Mouse (Mus musculus): Measurements from ENCODE around the gene Crygd. TPM values are rescaled to one million over a fixed set of nuclear protein-coding genes. Genes with fewer than 3 reads are reported as not detected.
"Not testable (repeated sequence)": the region's sequence is repeated elsewhere in the genome, so short reads cannot be mapped to it uniquely, and the experiment has no call there.

The Crygd gene
- polyA plus RNA-seq, 1 experiment from 2014 or later: not detected

DNA sequence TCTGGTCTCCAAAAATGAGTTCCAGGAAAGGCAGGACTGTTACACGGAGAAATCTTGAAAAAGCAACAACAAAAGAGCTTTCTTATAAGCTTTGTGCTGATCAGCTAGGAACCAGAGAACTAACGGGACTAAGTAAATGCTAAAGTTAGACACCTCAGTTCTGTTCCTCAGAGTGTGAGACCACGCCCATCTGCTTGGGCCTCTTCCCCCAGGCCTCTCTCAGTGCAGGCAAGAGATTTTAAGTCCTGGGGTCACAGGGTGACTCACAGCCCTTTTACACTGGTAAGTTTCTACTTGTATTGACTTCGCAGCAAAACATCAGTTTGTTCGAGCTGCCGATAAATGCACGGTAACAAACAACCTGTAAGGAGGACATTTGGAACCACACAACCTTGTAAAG lies 11.6 kb downstream of the Crygd start:
- no peak for ATAC-seq (ENCODE audit: low read depth)
- 63% methylated on average over 7 of the region's 7 CpGs for WGBS (ENCODE audit: insufficient replicate concordance)

DNA sequence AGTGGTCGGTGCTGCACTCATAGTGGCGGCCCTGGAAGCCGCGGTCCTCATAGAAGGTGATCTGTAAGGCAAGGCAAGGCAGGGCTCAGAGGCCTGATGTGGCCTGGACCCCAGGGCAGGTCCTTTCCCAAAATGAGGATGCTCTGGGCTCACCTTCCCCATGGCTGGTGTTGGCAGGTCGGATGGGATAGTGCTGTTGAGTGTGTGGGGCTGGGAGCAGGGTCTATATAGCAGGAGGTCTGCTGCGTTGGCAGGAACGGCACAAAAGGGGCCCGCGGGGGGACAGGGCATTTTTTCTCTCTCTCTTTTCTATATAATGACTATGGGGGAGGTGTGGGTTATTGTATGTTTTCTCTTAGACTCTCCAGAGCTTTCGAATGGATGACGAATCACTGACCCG lies 12.3 kb downstream of the Crygd start, which contains the start of gene Cryge:
Gene Cryge (minus strand): TSS at position 198 of the 400 bp plus-strand sequence.
- H3K9ac ChIP-seq (ENCODE audit: low read depth, low read length); H3K4me2 ChIP-seq (ENCODE audit: low read depth, low read length); H3K36me3 ChIP-seq (ENCODE audit: control insufficient read depth, insufficient read depth); H3K4me3 ChIP-seq (ENCODE audit: low read depth, low read length); ATAC-seq (ENCODE audit: low read depth); H3K27me3 ChIP-seq (ENCODE audit: control insufficient read depth, insufficient read depth, low read depth, low read length); H3K27ac ChIP-seq (ENCODE audit: low read length); H3K4me1 ChIP-seq (ENCODE audit: control insufficient read depth, low read depth, low read length); H3K9me3 ChIP-seq (replicated peaks; ENCODE audit: control insufficient read depth, low read length): not testable (repeated sequence)
- WGBS (ENCODE audit: insufficient replicate concordance): 74% methylated on average over 10 of the region's 12 CpGs

More for the DNA sequence above, 11.6 kb downstream of the Crygd start:
- H3K9me3 ChIP-seq (replicated peaks; ENCODE audit: control insufficient read depth, low read length): no peaks in the 10 kb centered on the region
- no peaks in the 10 kb centered on the region for H3K36me3 ChIP-seq (ENCODE audit: control insufficient read depth, insufficient read depth)
- H3K4me2 ChIP-seq (ENCODE audit: low read depth, low read length): no peak overlapping the region
- no peak overlapping the region for H3K9ac ChIP-seq (ENCODE audit: low read depth, low read length)
- no peak overlapping the region for H3K27ac ChIP-seq (ENCODE audit: low read length)
- H3K4me1 ChIP-seq (ENCODE audit: control insufficient read depth, low read depth, low read length): no peaks in the 10 kb centered on the region
- H3K27me3 ChIP-seq (ENCODE audit: control insufficient read depth, insufficient read depth, low read depth, low read length): no peaks in the 10 kb centered on the region
- no peak overlapping the region for H3K4me3 ChIP-seq (ENCODE audit: low read depth, low read length)

DNA sequence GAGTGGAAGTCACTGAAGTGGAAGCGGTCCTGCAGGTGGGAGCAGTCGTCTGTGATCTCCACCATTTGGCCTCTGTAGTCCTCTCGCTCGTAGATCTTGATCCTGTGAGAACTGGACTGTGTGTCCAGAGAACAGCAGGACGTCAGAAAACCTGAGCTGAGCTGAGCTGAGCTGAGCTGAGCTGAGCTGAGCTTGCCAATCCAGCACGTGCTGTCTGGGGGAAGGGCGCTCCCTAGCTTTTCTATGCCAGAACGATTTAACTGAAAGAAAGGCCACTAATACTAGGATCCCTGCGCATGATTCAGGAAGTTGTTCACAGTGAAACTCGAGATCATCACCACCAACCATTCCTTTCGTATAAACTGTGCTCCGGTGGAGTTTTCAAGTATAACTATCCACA lies 14.5 kb downstream of the Crygd start:
- H3K36me3 ChIP-seq (ENCODE audit: control insufficient read depth, insufficient read depth): no peaks in the 10 kb centered on the region
- WGBS (ENCODE audit: insufficient replicate concordance): 58% methylated on average over 12 of the region's 12 CpGs
- H3K27ac ChIP-seq (ENCODE audit: low read length): no peak overlapping the region
- no peak overlapping the region for H3K4me3 ChIP-seq (ENCODE audit: low read depth, low read length)
- no peak overlapping the region for H3K4me2 ChIP-seq (ENCODE audit: low read depth, low read length)
- H3K9ac ChIP-seq (ENCODE audit: low read depth, low read length): no peak overlapping the region
- no peaks in the 10 kb centered on the region for H3K27me3 ChIP-seq (ENCODE audit: control insufficient read depth, insufficient read depth, low read depth, low read length)
- H3K4me1 ChIP-seq (ENCODE audit: control insufficient read depth, low read depth, low read length): no peaks in the 10 kb centered on the region
- no peak for ATAC-seq (ENCODE audit: low read depth)
- no peaks in the 10 kb centered on the region for H3K9me3 ChIP-seq (replicated peaks; ENCODE audit: control insufficient read depth, low read length)

DNA sequence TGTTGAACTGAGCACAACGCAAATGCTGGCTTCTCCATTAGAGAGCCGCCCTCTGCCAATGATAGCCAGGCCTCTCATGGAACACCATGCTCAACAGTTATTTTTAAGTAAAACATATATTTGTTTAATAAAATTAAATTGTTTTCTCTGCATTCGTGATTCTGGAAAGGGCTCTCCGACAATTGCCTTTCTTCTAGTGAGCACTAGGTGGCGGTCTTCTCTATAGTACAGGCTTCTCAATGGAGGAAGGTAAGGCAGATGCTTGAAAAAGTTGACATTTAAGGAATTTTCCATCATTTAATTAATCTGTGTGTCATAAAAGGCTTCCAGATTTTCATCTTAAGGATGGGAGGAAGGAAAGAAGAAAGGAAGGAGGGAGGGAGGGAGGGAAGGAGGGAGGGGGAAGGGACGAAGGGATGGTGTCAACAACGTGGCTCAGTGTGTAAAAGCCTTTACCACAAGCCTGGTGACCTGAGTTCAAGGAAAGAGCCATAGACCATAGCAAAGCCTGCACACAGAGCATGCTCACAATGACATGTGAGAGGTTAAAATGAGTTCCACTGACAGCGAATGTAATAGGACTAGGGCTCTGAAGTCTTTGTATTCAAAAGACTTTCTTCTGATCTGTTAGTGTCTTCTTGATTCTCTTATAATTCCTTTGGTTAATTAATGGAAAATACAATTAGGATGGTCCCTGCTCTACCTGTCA lies 16.7 kb downstream of the Crygd start:
- Histone ChIP-seq H3K4me2 (ENCODE audit: low read depth, low read length) (no peak overlapping the region), H3K9ac (ENCODE audit: low read depth, low read length) (no peak overlapping the region), H3K27me3 (ENCODE audit: control insufficient read depth, insufficient read depth, low read depth, low read length) (no peaks in the 10 kb centered on the region), H3K27ac (ENCODE audit: low read length) (no peak overlapping the region), H3K4me1 (ENCODE audit: control insufficient read depth, low read depth, low read length) (no peaks in the 10 kb centered on the region), H3K36me3 (ENCODE audit: control insufficient read depth, insufficient read depth) (no peaks in the 10 kb centered on the region), H3K4me3 (ENCODE audit: low read depth, low read length) (no peak overlapping the region), H3K9me3 (replicated peaks; ENCODE audit: control insufficient read depth, low read length) (no peaks in the 10 kb centered on the region)
- no peak for ATAC-seq (ENCODE audit: low read depth)
- WGBS (ENCODE audit: insufficient replicate concordance): 31% methylated on average over 8 of the region's 8 CpGs

DNA sequence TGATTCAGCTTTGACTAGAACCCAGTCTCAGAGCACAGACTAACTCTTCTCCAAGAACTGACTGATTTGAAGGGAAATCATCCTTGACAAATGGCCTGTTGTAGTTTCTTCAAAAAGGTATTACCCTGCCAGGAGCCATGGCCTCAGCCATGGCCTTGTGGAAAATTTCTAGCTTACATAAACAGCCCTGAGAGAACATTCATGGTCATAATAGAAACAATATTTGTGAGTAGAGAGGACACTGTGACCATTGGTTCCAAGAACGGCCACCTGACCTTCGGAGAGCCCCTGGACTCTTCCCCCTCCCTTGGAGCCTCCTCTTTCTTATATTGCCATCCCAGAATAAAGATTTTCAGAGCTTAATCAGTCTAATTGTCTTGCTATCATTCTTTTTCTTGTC lies 19.8 kb downstream of the Crygd start:
- Histone ChIP-seq H3K9ac (ENCODE audit: low read depth, low read length) (no peak overlapping the region), H3K36me3 (ENCODE audit: control insufficient read depth, insufficient read depth) (no peaks in the 10 kb centered on the region), H3K27me3 (ENCODE audit: control insufficient read depth, insufficient read depth, low read depth, low read length) (no peaks in the 10 kb centered on the region), H3K9me3 (replicated peaks; ENCODE audit: control insufficient read depth, low read length) (no peaks in the 10 kb centered on the region), H3K27ac (ENCODE audit: low read length) (no peak overlapping the region), H3K4me1 (ENCODE audit: control insufficient read depth, low read depth, low read length) (no peaks in the 10 kb centered on the region), H3K4me3 (ENCODE audit: low read depth, low read length) (no peak overlapping the region), H3K4me2 (ENCODE audit: low read depth, low read length) (no peak overlapping the region)
- no peak for ATAC-seq (ENCODE audit: low read depth)
- WGBS (ENCODE audit: insufficient replicate concordance): 66% methylated on average over 2 of the region's 2 CpGs

DNA sequence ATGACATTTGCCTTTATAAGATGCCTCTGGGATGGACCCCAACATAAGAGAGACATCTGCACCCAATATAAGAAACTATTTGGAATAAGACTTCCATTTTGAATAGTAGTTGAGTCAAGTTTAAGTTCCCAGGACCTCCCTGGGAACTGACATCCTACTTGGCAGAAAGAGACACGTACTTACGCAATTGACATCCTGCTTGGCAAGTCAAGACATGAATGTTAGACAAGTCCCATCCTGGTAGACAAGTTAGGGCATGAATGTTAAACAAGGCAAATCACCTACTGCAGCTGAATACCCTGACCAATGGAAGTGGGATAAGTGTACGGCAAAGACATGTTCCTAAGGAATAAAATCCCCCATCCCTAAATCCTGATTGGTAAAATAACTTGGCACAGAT lies 21.4 kb downstream of the Crygd start:
- no peaks in the 10 kb centered on the region for H3K4me1 ChIP-seq (ENCODE audit: control insufficient read depth, low read depth, low read length)
- ATAC-seq (ENCODE audit: low read depth): no peak
- no peak overlapping the region for H3K4me2 ChIP-seq (ENCODE audit: low read depth, low read length)
- no peaks in the 10 kb centered on the region for H3K9me3 ChIP-seq (replicated peaks; ENCODE audit: control insufficient read depth, low read length)
- 76% methylated on average over 3 of the region's 3 CpGs for WGBS (ENCODE audit: insufficient replicate concordance)
- H3K27me3 ChIP-seq (ENCODE audit: control insufficient read depth, insufficient read depth, low read depth, low read length): no peaks in the 10 kb centered on the region
- H3K36me3 ChIP-seq (ENCODE audit: control insufficient read depth, insufficient read depth): no peaks in the 10 kb centered on the region
- H3K9ac ChIP-seq (ENCODE audit: low read depth, low read length): no peak overlapping the region
- H3K4me3 ChIP-seq (ENCODE audit: low read depth, low read length): no peak overlapping the region
- no peak overlapping the region for H3K27ac ChIP-seq (ENCODE audit: low read length)

DNA sequence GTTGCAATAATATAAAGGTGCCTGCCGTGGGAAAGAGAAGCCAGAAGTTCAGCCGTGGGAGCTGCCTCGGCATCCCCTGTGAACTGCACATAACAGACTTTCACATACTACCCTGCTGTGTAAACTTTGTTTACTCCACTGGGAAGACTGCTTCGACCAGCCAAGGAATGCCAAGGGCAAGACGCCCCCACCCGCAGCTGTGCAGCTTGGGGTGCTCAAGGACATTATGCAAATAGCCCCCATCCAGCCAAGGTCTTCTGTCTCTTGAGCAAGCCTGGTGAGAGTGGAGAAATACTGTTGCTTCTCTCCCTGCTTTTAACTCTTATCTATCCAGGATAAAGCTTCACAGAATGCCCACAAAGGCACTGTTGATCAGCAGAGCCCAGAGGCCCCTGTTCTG lies 22.4 kb downstream of the Crygd start:
- no peaks in the 10 kb centered on the region for H3K4me1 ChIP-seq (ENCODE audit: control insufficient read depth, low read depth, low read length)
- no peak overlapping the region for H3K9ac ChIP-seq (ENCODE audit: low read depth, low read length)
- no peaks in the 10 kb centered on the region for H3K36me3 ChIP-seq (ENCODE audit: control insufficient read depth, insufficient read depth)
- no peaks in the 10 kb centered on the region for H3K27me3 ChIP-seq (ENCODE audit: control insufficient read depth, insufficient read depth, low read depth, low read length)
- WGBS (ENCODE audit: insufficient replicate concordance): 59% methylated on average over 6 of the region's 6 CpGs
- H3K9me3 ChIP-seq (replicated peaks; ENCODE audit: control insufficient read depth, low read length): no peaks in the 10 kb centered on the region
- H3K4me3 ChIP-seq (ENCODE audit: low read depth, low read length): no peak overlapping the region
- H3K27ac ChIP-seq (ENCODE audit: low read length): no peak overlapping the region
- no peak overlapping the region for H3K4me2 ChIP-seq (ENCODE audit: low read depth, low read length)
- ATAC-seq (ENCODE audit: low read depth): no peak

DNA sequence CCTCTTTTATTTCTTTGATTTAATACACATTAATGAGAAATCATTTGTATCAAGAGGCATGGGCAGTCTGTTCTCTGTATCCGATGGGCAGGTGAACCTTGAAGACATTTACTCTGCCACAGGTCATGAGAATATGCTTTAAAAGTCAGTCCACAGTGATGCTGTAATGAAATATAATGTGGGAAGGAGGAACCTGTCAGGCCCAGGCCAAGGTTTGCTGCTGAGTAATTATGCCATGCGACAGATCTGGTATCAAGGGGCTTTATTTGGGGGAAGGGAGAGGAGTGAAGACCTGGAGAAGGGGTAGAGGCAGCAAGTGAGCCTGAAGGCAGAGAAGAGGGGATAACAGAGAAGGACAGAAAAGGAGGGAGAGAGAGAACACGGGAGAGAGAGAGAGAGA lies 23.6 kb downstream of the Crygd start:
- H3K27ac ChIP-seq (ENCODE audit: low read length): no peak overlapping the region
- H3K4me3 ChIP-seq (ENCODE audit: low read depth, low read length): no peak overlapping the region
- H3K4me2 ChIP-seq (ENCODE audit: low read depth, low read length): no peak overlapping the region
- no peak for ATAC-seq (ENCODE audit: low read depth)
- 59% methylated on average over 3 of the region's 3 CpGs for WGBS (ENCODE audit: insufficient replicate concordance)
- no peaks in the 10 kb centered on the region for H3K4me1 ChIP-seq (ENCODE audit: control insufficient read depth, low read depth, low read length)
- no peaks in the 10 kb centered on the region for H3K9me3 ChIP-seq (replicated peaks; ENCODE audit: control insufficient read depth, low read length)
- no peaks in the 10 kb centered on the region for H3K27me3 ChIP-seq (ENCODE audit: control insufficient read depth, insufficient read depth, low read depth, low read length)
- no peaks in the 10 kb centered on the region for H3K36me3 ChIP-seq (ENCODE audit: control insufficient read depth, insufficient read depth)
- H3K9ac ChIP-seq (ENCODE audit: low read depth, low read length): no peak overlapping the region

DNA sequence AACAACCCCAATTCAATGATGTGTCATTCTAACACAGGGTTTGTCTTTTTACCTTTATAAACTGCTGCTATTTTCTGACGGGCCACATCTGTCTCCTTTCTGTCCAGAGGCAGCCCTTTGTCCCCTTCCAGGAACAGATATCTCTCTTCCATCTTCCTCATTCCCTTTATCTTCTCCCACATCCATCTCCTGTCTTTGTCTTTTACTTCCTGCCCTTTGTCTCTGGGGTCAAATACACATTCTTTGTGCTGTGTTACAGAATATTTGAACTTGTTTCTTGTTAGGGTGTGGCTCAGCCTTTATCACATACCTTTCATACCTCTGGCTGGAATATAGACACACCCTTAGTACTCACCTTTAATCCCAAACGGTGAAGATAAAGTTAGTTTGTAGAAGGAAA lies 25.7 kb downstream of the Crygd start:
- 32% methylated on average over 2 of the region's 2 CpGs for WGBS (ENCODE audit: insufficient replicate concordance)
- Histone ChIP-seq H3K9ac (ENCODE audit: low read depth, low read length) (no peak overlapping the region), H3K27ac (ENCODE audit: low read length) (no peak overlapping the region), H3K9me3 (replicated peaks; ENCODE audit: control insufficient read depth, low read length) (no peaks in the 10 kb centered on the region), H3K27me3 (ENCODE audit: control insufficient read depth, insufficient read depth, low read depth, low read length) (no peaks in the 10 kb centered on the region), H3K4me1 (ENCODE audit: control insufficient read depth, low read depth, low read length) (no peaks in the 10 kb centered on the region), H3K4me2 (ENCODE audit: low read depth, low read length) (no peak overlapping the region), H3K4me3 (ENCODE audit: low read depth, low read length) (no peak overlapping the region), H3K36me3 (ENCODE audit: control insufficient read depth, insufficient read depth) (no peaks in the 10 kb centered on the region)
- no peak for ATAC-seq (ENCODE audit: low read depth)

Measured in liver, embryonic 16.5 days (tissue).